Mouse (Mus musculus) embryonic fibroblast, embryonic 13.5 days (primary cell): ENCODE data around the gene Gzf1.

Source experiments
- CTCF ChIP-seq: IDR thresholded peaks from 2 replicates; pipeline ENCODE4 v1.5.1; 2011; ENCODE audit warnings: mild to moderate bottlenecking, control low read depth, low read length, moderate library complexity, borderline replicate concordance; ENCODE audit not compliant: insufficient read depth
- POLR2A ChIP-seq: IDR thresholded peaks from 2 replicates; pipeline ENCODE4 v1.6.1; 2011; ENCODE audit warnings: low read depth, mild to moderate bottlenecking, control low read depth, low read length, moderate library complexity

DNA sequence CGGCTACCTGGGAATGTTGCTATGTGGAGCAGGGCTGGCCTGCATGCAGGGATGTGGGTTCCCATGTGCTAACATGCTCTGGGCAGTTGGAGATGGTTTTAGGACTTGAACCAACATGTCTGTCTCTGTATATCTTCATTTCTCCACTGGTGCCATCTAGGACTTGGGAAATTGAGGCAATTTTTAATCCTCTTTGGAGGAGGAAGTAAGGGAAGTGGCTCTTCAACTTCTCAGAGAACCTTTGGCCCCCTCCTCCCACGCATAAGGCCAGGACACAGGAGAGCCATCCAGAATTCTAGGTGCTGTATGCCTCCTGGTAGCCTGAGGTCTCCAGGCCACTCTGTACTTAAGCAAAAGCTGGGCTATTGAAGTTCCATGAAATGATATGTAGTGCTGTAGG lies 4.1 kb downstream of the Gzf1 start:
- TF ChIP-seq CTCF (no peak), POLR2A (no peak)
